Mouse (Mus musculus): Measurements from ENCODE around the gene Tpo. TPM values are rescaled to one million over a fixed set of nuclear protein-coding genes. Genes with fewer than 3 reads are reported as not detected.

The Tpo gene
- polyA plus RNA-seq, 1 experiment from 2014 or later: not detected

Other genes starting within 250 kb of the Tpo start
- gene Pxdn, start 195.0 kb downstream of the Tpo start, polyA plus RNA-seq (2016; fragmentation: Nextera tagmentation; extraction: Ambion mirVana): 67.6 and 72.1 TPM in 2 replicates
- gene Sntg2, start 240.8 kb upstream of the Tpo start, polyA plus RNA-seq (2016; fragmentation: Nextera tagmentation; extraction: Ambion mirVana): 0.55 and 1.4 TPM in 2 replicates